Comparison of ENCODE assay signal across 8 mouse cellular contexts in the genomic region with DNA sequence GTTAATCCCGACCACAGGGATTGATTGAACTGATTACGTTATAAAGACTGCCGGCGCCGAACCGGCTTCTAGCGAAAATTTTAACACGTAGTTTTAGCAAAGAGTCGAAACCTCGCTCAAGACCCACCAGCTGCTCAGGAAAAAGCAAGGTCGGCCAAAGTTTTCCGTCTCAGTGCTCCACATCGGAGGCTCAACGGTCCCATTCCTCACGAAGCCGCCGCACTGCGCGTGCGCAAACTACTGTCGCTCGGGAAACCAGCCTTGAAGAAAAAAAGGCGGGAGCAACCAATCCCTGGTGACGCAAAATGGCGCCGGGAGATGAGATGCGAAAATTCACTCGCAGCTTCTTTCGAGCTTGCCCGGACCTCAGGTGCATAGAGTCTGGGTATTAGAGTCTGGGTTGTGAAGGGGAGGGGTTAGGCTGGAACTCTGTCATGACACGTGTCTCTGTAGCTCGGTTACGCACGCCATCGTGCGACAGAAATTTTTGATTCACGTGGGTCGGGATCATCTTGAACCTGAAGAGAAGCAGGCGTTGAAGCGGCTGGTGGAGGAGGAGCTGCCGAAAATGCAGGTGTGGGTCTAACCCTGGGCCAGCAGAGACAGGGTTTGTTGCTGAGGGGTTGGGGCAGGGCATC. TPM values are rescaled to one million over a fixed set of nuclear protein-coding genes. Genes with fewer than 3 reads are reported as not detected.
DNase-seq lines count a peak whose midpoint lies in the region; ATAC-seq lines count a peak whose summit lies in the region.

TSS of gene Ino80e (minus strand) at position 231 of the 638 bp plus-strand sequence.

- no peaks in the 10 kb centered on the region for H3K9me3 ChIP-seq in intestine, embryonic 14.5 days (ENCODE audit: control insufficient read depth, low read length)

- peak within 1 kb of the TSS; percentile 53 for H3K9ac ChIP-seq in intestine, embryonic 14.5 days (ENCODE audit: low read length)

- peak; percentile 80 for ATAC-seq in intestine, embryonic 14.5 days (replicated peaks; ENCODE audit: low FRiP score, low TSS enrichment, low read depth)

- H3K4me3 ChIP-seq in intestine, embryonic 14.5 days (ENCODE audit: low read depth, low read length) = peak within 1 kb of the TSS; percentile 59

- H3K4me1 ChIP-seq in intestine, embryonic 14.5 days (replicated peaks; ENCODE audit: control insufficient read depth, insufficient read depth, low read length) = peaks cover 22% of the 10 kb centered on the region

- intact Hi-C loops in left cerebral cortex, postnatal 14 days (cut with DNase I) = no loop called here

- H3K27me3 ChIP-seq in intestine, embryonic 14.5 days (replicated peaks; ENCODE audit: control insufficient read depth, insufficient read depth, low read length) = no peaks in the 10 kb centered on the region

- WGBS in intestine, embryonic 14.5 days = 0% methylated on average over 41 of the region's 41 CpGs

- peak; percentile 94 to 98 for DNase-seq in adrenal gland, adult (ENCODE audit: inconsistent age in 2 of 2, low spot score in 1 of 2)
- DNase-seq in embryo, embryonic 10.5 days (ENCODE audit: low spot score) = peak; percentile 99
- peak; percentile 87 for DNase-seq in gastrocnemius, postnatal 25 days
- DNase-seq in intestine, embryonic 14.5 days (ENCODE audit: low spot score) = peak; percentile 95
- peak; percentile 96 to 97 for DNase-seq in left cerebral cortex, postnatal 14 days (ENCODE audit: low spot score in 2 of 2)
- peak; percentile 97 for DNase-seq in mesoderm, embryonic 11.5 days (ENCODE audit: low read depth, low spot score)
- DNase-seq in right cerebral cortex, postnatal 36 days (ENCODE audit: low spot score in 2 of 2) = peak; percentile 92 to 95
- peak; percentile 91 for DNase-seq in yolk sac, embryonic 10.5 days (ENCODE audit: low spot score)

- H3K4me2 ChIP-seq in intestine, embryonic 14.5 days (ENCODE audit: low read length) = peak within 1 kb of the TSS; percentile 61

- H3K36me3 ChIP-seq in intestine, embryonic 14.5 days (ENCODE audit: control insufficient read depth, insufficient read depth, low read length) = peaks cover 61% of the 10 kb centered on the region

- H3K27ac ChIP-seq in intestine, embryonic 14.5 days (ENCODE audit: low read depth) = peak within 1 kb of the TSS; percentile 79

RNA-seq across cellular contexts. Expression of gene Ino80e, which starts in this region (rescaled TPM):
- total RNA-seq in gastrocnemius, postnatal 25 days (2021) = 10 to 100 TPM; 11.2 to 11.8 TPM
- 82.6 and 84.6 TPM in 2 replicates for polyA plus RNA-seq in intestine, embryonic 14.5 days (2014; fragmentation: Nextera tagmentation; extraction: Ambion mirVana)
- 10 to 100 TPM; 51.8 to 52.2 TPM for total RNA-seq in left cerebral cortex, postnatal 14 days (2021)

Comparison
In these comparisons a context has a peak if more than half of its experiments do, and no peak if none do; other contexts are left out.
1. Peak in every context shown above with its lines: DNase-seq, ATAC-seq, H3K4me3 ChIP-seq and H3K27ac ChIP-seq.
2. RNA of gene Ino80e (total RNA-seq): 51.8 to 52.2 TPM in left cerebral cortex, postnatal 14 days; 11.2 to 11.8 TPM in gastrocnemius, postnatal 25 days; every median in the first group is over 4 times any median in the second.